Mouse (Mus musculus) thymus, postnatal 25 days (tissue): ENCODE measurements at regions not wholly inside any gene's neighbourhood (a gene's known extent, or its start where the extent isn't known, plus 50 kb on each side); places are given as distances from the start of the nearest gene placed in this dataset.

ENCODE experiments used
- DNase-seq: peaks from one replicate; pipeline ENCODE4 v3.0.0; 2022

DNA sequence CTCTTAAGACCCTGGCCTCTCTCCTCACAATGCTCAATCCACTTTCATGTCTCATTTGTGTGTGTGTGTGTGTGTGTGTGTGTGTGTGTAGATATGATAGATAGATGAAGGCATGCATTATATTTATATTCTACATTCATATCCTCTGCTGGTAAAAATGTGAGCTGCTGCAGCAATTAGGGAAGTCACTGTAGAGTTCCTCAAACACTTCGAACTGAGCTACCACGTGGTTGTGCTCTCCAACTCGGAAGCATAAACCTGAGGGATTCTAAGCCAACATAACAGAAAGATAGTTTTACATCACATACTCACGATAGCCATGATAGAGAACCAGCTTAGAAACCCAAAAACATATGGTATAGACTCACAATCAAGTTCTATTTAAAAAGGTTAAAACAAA is 565.5 kb upstream of the B3galt2 start:
- no peak for DNase-seq

DNA sequence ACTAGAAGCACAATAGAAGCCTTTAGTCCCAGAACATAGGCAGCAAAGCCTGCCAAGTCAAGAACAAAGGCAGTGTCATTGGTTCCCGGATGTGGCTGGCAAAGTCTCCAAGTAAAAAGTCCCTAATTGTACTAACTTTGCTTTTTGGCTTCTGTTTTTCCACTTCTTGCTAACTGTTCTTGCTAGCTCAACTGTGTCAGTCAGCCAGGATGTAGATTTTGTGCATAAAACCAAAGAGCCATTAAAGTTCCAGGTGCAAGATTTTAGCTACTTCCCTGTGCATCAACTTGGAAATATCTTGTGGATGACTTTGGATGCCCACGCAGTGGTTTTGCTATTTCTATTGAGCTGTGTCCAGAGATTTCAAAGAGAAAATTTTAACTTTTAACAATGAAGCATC is 560.0 kb upstream of the B3galt2 start:
- no peak for DNase-seq

GRCm38 (mm10) chr1:143096904-143097303 is 543.6 kb upstream of the B3galt2 start:
- no peak for DNase-seq

DNA sequence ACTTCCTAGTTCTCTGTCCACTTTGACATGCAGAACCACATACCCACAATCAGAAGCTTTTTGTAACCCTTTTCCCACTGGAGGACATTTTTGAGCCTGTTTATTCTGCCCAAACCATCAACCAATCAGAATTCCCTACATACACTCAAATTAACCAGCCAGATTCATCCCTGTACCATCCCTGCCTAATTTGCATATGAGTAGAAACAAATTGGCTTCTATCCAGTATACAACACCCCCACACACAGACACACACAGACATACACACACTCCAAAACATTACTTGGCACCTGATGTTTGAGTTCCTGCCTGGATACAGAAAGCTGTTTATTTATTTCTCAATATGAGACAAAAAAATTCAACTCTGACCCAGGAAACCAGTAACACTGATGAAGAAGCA is 542.2 kb upstream of the B3galt2 start:
- DNase-seq: no peak

DNA sequence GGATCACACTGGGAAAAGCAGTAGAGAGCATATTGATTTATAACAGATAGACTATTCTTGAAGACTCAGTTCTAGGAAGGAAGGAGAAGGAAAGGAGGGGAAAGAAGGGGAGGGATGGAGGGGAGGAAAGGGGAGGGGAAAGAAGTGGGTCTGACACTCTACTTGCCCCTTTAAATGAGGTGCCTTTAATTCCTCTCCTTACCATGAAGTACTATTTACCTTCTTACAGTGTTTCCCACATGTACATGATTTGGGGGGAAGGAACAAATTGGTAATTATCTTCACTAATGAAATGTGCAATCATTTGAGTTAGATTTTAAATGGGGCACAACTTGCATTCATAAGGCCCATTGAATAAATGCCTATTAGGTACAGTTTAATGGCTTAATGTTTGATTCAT is 518.3 kb upstream of the B3galt2 start:
- DNase-seq: no peak

DNA sequence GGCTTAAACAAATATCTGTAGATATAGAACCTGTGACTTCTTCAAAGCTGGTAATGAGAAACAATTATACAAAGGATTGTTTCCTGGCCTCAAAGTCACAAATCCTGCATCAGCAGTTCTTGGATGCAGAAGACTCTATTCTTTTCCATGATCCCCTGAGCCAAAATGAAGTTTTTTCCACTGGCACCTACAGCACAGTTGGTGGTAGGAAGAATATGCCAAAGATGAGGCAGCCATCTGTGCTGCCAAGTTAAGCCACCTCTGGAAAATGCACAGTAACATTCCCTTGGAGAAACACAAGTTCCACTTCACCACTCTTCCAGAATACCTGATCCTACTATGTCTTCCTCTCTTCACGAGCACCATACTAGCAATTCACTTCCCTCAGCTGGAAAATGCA is 510.2 kb upstream of the B3galt2 start:
- no peak for DNase-seq

DNA sequence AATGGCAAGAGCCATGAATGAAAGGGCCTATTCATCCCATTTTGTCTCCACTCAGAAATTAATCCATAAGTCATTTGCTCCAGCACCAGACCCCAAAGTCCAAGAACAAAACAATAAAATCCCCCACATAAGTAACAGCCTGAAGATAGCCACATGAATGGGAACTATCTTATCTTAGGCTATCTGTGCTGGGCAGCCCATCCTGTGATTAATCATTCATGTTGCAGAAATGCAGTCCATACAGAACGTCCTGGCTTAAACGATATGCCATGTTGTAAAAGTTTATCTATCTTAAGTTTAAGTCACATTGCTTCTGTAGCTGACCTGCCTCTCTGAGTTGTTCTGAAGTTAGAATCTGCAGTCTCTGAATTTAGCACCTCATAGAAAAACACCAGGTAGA is 507.7 kb upstream of the B3galt2 start:
- no peak for DNase-seq

DNA sequence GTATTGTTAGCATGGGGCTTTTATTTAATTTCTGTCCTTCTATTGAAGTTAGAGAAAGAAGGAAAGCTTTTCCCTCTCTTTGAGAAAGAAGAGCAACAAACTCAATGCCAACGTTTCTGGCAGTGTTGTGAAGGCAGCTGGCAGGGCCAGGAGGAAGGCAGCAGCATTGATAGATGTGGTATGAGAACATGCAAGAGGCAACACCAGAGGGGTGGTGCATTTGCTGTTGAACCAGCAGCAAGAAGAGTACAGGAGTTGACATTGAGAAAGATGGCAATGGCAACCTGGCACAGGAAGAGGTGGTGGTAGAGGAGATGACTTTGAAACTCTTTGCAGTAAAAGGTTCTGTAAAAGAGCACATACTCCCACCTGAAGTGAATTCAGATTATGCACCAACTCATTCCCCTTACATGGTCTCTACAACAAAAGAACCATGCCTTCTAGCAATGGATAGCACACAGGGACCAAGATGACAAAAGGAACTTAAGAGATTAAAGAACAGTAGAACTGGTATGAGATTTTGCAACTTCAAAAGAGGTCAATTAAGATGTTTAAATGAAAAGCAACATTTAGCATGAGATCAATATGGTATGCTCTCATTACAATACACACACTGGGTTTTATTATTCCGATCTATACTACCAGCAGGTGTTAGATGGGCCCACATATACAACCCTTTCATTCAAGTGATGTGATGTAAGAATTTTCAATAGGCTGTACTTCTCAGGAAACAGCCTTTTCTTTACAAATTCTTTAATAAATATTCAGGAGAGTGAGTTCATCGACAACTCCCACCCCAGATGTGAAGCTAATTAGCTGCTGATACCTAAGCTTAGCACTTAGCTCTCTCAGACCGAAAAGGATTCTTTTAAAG is 495.1 kb upstream of the B3galt2 start:
- DNase-seq: no peak

DNA sequence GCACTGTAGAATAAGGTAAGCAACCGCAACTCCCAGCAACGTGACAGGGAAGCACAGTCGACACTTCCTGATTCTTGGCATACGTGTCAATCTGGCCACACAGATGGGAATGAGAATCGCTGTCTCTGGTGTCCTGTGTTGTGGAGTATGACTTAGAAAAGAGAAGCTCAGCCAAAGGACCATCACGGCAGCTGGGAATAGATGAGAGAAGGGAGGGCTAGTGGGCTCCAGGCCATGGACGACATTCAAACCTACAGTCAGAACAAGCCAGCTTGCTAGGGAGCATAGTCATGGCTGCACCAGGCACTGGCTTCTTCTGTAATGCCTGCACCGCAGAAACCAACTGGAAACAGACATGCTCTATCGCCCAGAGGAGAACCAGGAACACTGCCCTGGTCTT is 469.2 kb upstream of the B3galt2 start:
- no peak for DNase-seq

GRCm38 (mm10) chr1:143173836-143174235 is 466.6 kb upstream of the B3galt2 start:
- no peak for DNase-seq

GRCm38 (mm10) chr1:143192167-143192793 is 448.2 kb upstream of the B3galt2 start:
- DNase-seq: no peak

DNA sequence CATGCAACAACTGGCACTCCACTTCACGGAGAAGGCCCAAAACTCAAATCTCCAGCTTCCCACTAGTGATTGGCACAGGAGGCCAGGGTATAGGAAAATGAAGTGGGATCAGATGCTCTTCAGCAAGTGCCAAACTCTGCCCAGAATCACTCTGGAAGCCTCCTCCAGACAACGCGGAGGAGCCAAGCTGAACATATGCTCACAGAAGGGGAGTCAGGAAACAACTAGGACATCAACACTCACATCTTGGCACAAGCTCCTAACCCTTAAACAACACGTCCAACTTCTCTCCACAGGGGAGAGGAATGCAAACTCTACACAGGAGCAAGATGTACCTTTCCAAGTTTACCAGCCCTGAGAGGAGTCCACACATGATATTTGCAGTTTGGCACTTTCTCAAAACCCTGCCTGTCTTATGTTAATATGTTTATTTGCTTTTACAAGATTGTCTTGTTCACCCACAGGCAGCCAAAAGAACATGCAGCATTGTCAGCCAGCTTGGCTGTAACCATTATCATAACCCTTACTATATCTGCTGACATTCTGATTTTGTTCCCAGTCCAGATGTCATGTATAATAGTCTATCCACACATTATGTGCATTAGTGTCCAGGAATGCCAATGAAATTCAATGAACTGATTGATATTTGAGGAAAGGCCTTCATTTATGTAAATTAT is 440.1 kb upstream of the B3galt2 start:
- no peak for DNase-seq

DNA sequence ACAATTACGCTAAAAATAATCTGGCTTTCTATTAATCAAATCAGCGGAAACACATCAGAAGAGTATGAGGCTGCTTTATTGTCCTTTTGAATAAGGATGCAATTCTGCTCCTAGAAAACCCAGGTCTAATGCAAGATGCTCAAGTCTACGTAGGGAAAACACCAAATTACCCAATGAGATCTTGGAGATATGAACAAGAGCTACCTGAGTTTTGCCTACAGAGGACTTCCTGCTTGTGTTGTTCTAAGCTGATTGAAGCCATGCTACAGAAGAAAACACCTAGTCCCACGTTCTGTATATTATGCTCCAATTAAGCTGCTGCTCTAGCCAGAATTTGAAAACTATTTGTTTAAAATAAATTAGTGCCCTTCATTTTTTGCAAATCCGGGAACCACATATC is 439.5 kb upstream of the B3galt2 start:
- no peak for DNase-seq

GRCm38 (mm10) chr1:143202182-143202581 is 438.3 kb upstream of the B3galt2 start:
- peak; percentile 28 for DNase-seq

GRCm38 (mm10) chr1:143204070-143204469 is 436.4 kb upstream of the B3galt2 start:
- DNase-seq: no peak

GRCm38 (mm10) chr1:143206995-143207394 is 433.5 kb upstream of the B3galt2 start:
- DNase-seq: no peak

DNA sequence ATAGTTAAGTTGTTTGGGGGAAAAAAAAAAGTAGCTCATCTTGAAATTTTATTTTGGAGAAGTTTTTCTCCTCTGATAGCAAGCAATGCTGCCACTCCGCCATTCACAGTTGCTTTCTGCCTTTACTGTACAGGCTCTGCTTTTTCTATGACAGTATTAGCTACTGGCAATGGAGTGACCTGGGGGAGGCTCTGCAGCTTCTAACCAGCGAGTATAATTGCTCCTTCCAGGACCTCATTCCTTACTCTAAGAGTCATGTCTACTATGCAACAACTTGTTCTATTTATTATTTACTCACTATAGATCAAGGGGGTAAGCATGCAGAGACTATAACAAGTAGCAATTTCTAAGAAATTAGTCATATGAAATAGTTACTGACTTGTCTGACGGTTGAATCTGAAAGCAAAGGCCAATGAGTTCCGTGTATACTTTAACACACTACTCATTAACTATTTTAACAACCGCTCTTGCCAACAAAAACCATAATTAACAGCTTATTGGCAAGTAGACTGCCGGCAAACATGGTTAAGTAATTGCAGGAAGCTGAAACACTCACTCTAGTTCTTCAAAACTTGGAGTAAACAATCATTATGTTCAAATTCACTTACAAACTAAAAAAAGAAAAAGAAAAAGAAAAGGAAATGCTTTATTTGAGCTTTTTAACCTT is 432.9 kb upstream of the B3galt2 start:
- DNase-seq: no peak

- DNase-seq: no peak
Observed at GRCm38 (mm10) chr1:143217401-143217800, 423.1 kb upstream of the B3galt2 start.

- no peak for DNase-seq
Observed at GRCm38 (mm10) chr1:143231969-143232368, 408.5 kb upstream of the B3galt2 start.

DNA sequence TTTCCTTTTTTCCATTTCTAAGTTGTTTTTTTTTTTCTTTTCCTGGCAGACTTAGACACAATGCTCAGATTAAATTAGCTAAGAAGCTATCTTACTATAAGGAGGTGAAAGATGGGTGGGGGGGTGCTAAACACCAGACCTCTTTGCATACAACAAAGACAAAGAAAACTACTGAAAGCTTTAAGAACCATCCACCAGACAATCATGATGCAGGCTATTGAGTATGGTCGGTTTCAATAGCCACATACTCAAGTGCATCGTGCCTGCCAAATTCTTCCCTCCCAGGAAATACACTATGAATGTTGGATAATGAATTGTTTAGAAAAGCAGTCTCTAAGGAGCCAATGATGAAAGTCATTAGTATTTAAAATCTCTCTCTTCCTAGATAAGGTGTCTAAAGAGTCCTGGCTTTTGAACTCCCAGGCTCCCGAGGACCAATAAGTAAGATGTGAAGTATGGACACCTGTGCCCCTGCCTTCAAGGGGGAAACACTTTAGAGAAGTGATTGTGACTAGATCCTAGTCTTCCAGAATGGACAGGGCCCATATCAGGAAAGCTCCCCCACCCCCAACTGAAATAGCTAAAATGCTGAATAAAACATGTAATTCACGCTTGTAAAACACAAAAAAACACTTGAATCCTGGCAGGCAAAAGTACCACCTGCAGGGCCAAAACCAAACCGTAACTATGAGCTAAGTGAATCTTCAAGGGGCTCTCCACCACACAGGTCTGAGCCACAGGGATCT is 381.8 kb upstream of the B3galt2 start:
- no peak for DNase-seq

GRCm38 (mm10) chr1:143263263-143264038 is 377.0 kb upstream of the B3galt2 start:
- no peak for DNase-seq

DNA sequence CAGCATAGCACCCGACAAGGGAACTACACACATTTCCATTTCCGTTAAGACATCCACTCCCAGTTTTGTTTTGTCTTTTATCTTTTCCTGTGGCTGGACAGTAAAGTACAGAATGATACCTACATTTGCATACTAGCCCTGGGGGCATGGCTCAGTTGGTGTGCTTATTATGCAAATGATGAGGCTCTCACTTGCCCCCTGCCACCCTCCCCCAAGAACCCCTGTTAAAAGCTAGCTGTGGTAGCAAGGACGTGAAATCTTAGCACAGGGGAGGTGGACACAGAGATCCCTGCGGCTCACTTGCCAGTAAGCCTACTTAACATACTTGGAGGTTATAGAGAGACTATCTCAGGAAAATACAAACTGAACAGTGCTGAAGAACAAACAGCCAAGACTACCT is 375.2 kb upstream of the B3galt2 start:
- DNase-seq: no peak
